Mouse (Mus musculus) hematopoietic multipotent progenitor cell, adult 10-12 weeks (in vitro differentiated cells): ENCODE results near the gene Tgm4. TPM values are rescaled to one million over a fixed set of nuclear protein-coding genes. Genes with fewer than 3 reads are reported as not detected.

Experiments used
- polyA plus RNA-seq: library from polyadenylated mRNA; stranded (reverse); fragments of >175 nt; gene quantifications from 2 replicates; pipeline ENCODE4 v1.2.3, GENCODE M21; 2012; ENCODE audit warnings: low replicate concordance

Tgm4 gene
- polyA plus RNA-seq = not detected in 2 replicates

DNA sequence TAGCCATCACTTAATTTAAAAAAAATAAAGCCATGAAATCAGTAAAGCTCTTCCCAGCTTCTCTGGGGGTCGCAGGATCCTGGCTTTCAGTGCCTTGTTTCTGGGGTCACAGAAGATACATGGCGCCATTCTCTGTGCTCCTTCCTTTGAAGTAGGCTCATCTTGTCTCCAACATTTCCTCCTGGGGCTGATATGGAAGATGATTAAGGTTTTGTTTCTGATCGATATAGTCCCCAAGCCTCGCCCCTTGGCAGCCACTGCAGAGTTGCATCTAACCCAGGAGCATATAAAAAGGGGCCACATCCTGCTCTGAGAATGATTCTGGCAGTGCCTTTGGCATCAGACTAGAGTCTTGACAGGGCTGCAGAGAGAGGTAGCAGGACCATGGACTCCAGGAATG lies at the start of gene Tgm4:
Gene Tgm4 (plus strand): TSS at position 301 of the 400 bp plus-strand sequence.

GRCm38 (mm10) chr9:123020995-123021631 lies 13.4 kb upstream of the Tgm4 start, which contains the start of gene Tmem42:
Gene Tmem42, plus strand, starts transcription at chr9:123021326.

GRCm38 (mm10) chr9:123112805-123113521 lies 78.4 kb downstream of the Tgm4 start, which contains the start of the genes Zdhhc3 and Exosc7:
Gene Zdhhc3, minus strand, starts transcription at chr9:123113205.
Gene Exosc7, plus strand, starts transcription at chr9:123113215.

Other genes with a start within 250 kb of the Tgm4 start
- 0.86 and 2.7 TPM in 2 replicates for gene Tcaim, start 229.2 kb upstream of the Tgm4 start, polyA plus RNA-seq
- not detected in 2 replicates for gene Gm35549, start 190.7 kb upstream of the Tgm4 start, polyA plus RNA-seq
- gene Zfp445, start 168.7 kb upstream of the Tgm4 start, polyA plus RNA-seq = 5.5 and 7.0 TPM in 2 replicates
- 2.8 and 5.5 TPM in 2 replicates for gene Zkscan7, start 149.0 kb upstream of the Tgm4 start, polyA plus RNA-seq
- gene Zfp105, start 111.7 kb upstream of the Tgm4 start, polyA plus RNA-seq = 0.09 and 0.20 TPM in 2 replicates
- 2.7 and 6.0 TPM in 2 replicates for gene 1110059G10Rik, start 83.7 kb upstream of the Tgm4 start, polyA plus RNA-seq
- gene Kif15, start 83.7 kb upstream of the Tgm4 start, polyA plus RNA-seq = 0.46 and 4.5 TPM in 2 replicates
- 4.3 and 10.5 TPM in 2 replicates for gene Tmem42, start 13.4 kb upstream of the Tgm4 start, polyA plus RNA-seq
- gene Zdhhc3, start 78.5 kb downstream of the Tgm4 start, polyA plus RNA-seq = 46.5 and 76.1 TPM in 2 replicates
- gene Exosc7, start 78.5 kb downstream of the Tgm4 start, polyA plus RNA-seq = 1.4 and 9.0 TPM in 2 replicates
- 1.1 and 1.4 TPM in 2 replicates for gene Clec3b, start 116.2 kb downstream of the Tgm4 start, polyA plus RNA-seq
- 0.08 TPM in 1 of 2 replicates, not detected in the other for gene Cdcp1, start 181.3 kb downstream of the Tgm4 start, polyA plus RNA-seq
- gene Tmem158, start 226.0 kb downstream of the Tgm4 start, polyA plus RNA-seq = 3.6 and 13.0 TPM in 2 replicates